Mouse (Mus musculus) liver, embryonic 12.5 days (tissue): Measurements from ENCODE around the gene Txnip. TPM values are rescaled to one million over a fixed set of nuclear protein-coding genes. Genes with fewer than 3 reads are reported as not detected.
"Not testable (repeated sequence)": the region's sequence is repeated elsewhere in the genome, so short reads cannot be mapped to it uniquely, and the experiment has no call there.

Source experiments
- ATAC-seq: fragments of 200-750 bp; cut with Nextera tagmentation; 2 replicates; pipeline ENCODE4 v1.8.0; 2017; ENCODE audit warnings: moderate number of reproducible peaks, mild to moderate bottlenecking, moderate library complexity
- H3K27ac ChIP-seq: fragments of 300-500 bp; sonication (generic); 2 replicates; pipeline ENCODE4 v1.5.1; 2016; ENCODE audit warnings: mild to moderate bottlenecking
- H3K27me3 ChIP-seq: fragments of 300-500 bp; sonication (generic); replicated peaks from 2 replicates; pipeline ENCODE4 v1.6.1; 2016; ENCODE audit warnings: mild to moderate bottlenecking, moderate library complexity
- H3K36me3 ChIP-seq: fragments of 300-500 bp; sonication (generic); 2 replicates; pipeline ENCODE4 v1.6.1; 2016; ENCODE audit warnings: mild to moderate bottlenecking, moderate library complexity
- H3K4me1 ChIP-seq: fragments of 300-500 bp; sonication (generic); 2 replicates; pipeline ENCODE4 v1.6.1; 2016
- H3K4me2 ChIP-seq: fragments of 300-500 bp; sonication (generic); 2 replicates; pipeline ENCODE4 v1.6.1; 2016; ENCODE audit warnings: mild to moderate bottlenecking, moderate library complexity
- H3K4me3 ChIP-seq: fragments of 300-500 bp; sonication (generic); 2 replicates; pipeline ENCODE4 v1.5.1; 2016; ENCODE audit warnings: mild to moderate bottlenecking, moderate library complexity
- H3K9ac ChIP-seq: fragments of 300-500 bp; sonication (generic); 2 replicates; pipeline ENCODE4 v1.6.1; 2016; ENCODE audit warnings: mild to moderate bottlenecking, moderate library complexity
- H3K9me3 ChIP-seq: fragments of 300-500 bp; sonication (generic); replicated peaks from 2 replicates; pipeline ENCODE4 v1.6.1; 2016; ENCODE audit warnings: mild to moderate bottlenecking, moderate library complexity
- WGBS: fragments of 180-500 bp; shearing (Covaris S2); methylation state at CpG from one replicate; pipeline ENCODE4 v1.1.7; 2016; ENCODE audit not compliant: insufficient replicate concordance; 5-methylcytosine and 5-hydroxymethylcytosine counted together
- polyA plus RNA-seq: library from polyadenylated mRNA; unstranded; fragments of >200 nt; fragmentation: Nextera tagmentation; extraction: Ambion mirVana; gene quantifications from 2 replicates; pipeline ENCODE4 v1.2.1, GENCODE M21; 2016

Txnip gene
- 28.6 and 29.9 TPM in 2 replicates for polyA plus RNA-seq

GRCm38 (mm10) chr3:96557694-96558093, at the start of gene Txnip:
Txnip (plus strand) TSS chr3:96557957.
- H3K36me3 ChIP-seq, result peaks cover 25% of the 10 kb centered on the region
- peak within 1 kb of the TSS; percentile 88 for H3K27ac ChIP-seq
- peak within 1 kb of the TSS; percentile 88 for H3K9ac ChIP-seq
- no peaks in the 10 kb centered on the region for H3K27me3 ChIP-seq
- under 1% methylated on average over 26 of the region's 26 CpGs for WGBS
- peak within 1 kb of the TSS; percentile 79 for H3K4me2 ChIP-seq
- ATAC-seq, result peak; percentile 99
- H3K4me3 ChIP-seq, result peak within 1 kb of the TSS; percentile 72
- H3K9me3 ChIP-seq, result no peaks in the 10 kb centered on the region
- peaks cover 53% of the 10 kb centered on the region for H3K4me1 ChIP-seq

- not testable (repeated sequence) for H3K4me1 ChIP-seq, H3K36me3 ChIP-seq, H3K4me2 ChIP-seq, H3K9ac ChIP-seq, H3K9me3 ChIP-seq, ATAC-seq, H3K27ac ChIP-seq, H3K4me3 ChIP-seq, H3K27me3 ChIP-seq
- WGBS, result 82% methylated on average over 8 of the region's 9 CpGs
Measured at GRCm38 (mm10) chr3:96507966-96508365, 49.8 kb upstream of the Txnip start.

GRCm38 (mm10) chr3:96520171-96520570, 37.6 kb upstream of the Txnip start:
- H3K27ac ChIP-seq, result no peak overlapping the region
- 44% methylated on average over 5 of the region's 5 CpGs for WGBS
- H3K4me2 ChIP-seq, result no peak overlapping the region
- peaks cover 18% of the 10 kb centered on the region for H3K27me3 ChIP-seq
- 0 out of 2 replicates have a peak, but pooled peaks cover 9% of the 10 kb centered on the region for H3K4me1 ChIP-seq
- H3K9ac ChIP-seq, result no peak overlapping the region
- no peak for ATAC-seq
- no peaks in the 10 kb centered on the region for H3K36me3 ChIP-seq
- H3K9me3 ChIP-seq, result no peaks in the 10 kb centered on the region
- H3K4me3 ChIP-seq, result no peak overlapping the region

GRCm38 (mm10) chr3:96522149-96522548, 35.6 kb upstream of the Txnip start:
- no peak overlapping the region for H3K9ac ChIP-seq
- no peaks in the 10 kb centered on the region for H3K9me3 ChIP-seq
- no peaks in the 10 kb centered on the region for H3K36me3 ChIP-seq
- peaks cover 9% of the 10 kb centered on the region for H3K4me1 ChIP-seq
- WGBS, result 53% methylated on average over 4 of the region's 4 CpGs
- no peak overlapping the region for H3K27ac ChIP-seq
- no peak for ATAC-seq
- H3K4me3 ChIP-seq, result no peak overlapping the region
- no peak overlapping the region for H3K4me2 ChIP-seq
- peaks cover 38% of the 10 kb centered on the region for H3K27me3 ChIP-seq

GRCm38 (mm10) chr3:96524028-96524810, 33.5 kb upstream of the Txnip start:
- no peaks in the 10 kb centered on the region for H3K36me3 ChIP-seq
- ATAC-seq, result no peak
- peaks cover 9% of the 10 kb centered on the region for H3K4me1 ChIP-seq
- H3K27ac ChIP-seq, result no peak overlapping the region
- no peak overlapping the region for H3K4me3 ChIP-seq
- H3K4me2 ChIP-seq, result no peak overlapping the region
- no peaks in the 10 kb centered on the region for H3K9me3 ChIP-seq
- WGBS, result 62% methylated on average over 12 of the region's 12 CpGs
- no peak overlapping the region for H3K9ac ChIP-seq
- peaks cover 55% of the 10 kb centered on the region for H3K27me3 ChIP-seq

GRCm38 (mm10) chr3:96524914-96525313, 32.8 kb upstream of the Txnip start, which contains the start of gene Hfe2:
Hfe2 (plus strand) TSS chr3:96525172.
- Histone ChIP-seq H3K27me3 (peaks cover 62% of the 10 kb centered on the region), H3K4me1 (peaks cover 9% of the 10 kb centered on the region), H3K36me3 (no peaks in the 10 kb centered on the region), H3K27ac (no peak within 1 kb of the TSS), H3K4me2 (no peak within 1 kb of the TSS), H3K9me3 (no peaks in the 10 kb centered on the region), H3K9ac (no peak within 1 kb of the TSS), H3K4me3 (no peak within 1 kb of the TSS)
- 43% methylated on average over 4 of the region's 4 CpGs for WGBS
- no peak for ATAC-seq

GRCm38 (mm10) chr3:96526013-96526762, 31.6 kb upstream of the Txnip start:
- Histone ChIP-seq H3K27ac (no peak overlapping the region), H3K4me3 (peak overlapping the region; percentile 40; the same call in 1 of the 2 replicates), H3K9ac (no peak overlapping the region), H3K4me2 (peak overlapping the region; percentile 64), H3K9me3 (no peaks in the 10 kb centered on the region), H3K4me1 (no peaks in the 10 kb centered on the region; the same call in none of the 2 replicates), H3K36me3 (no peaks in the 10 kb centered on the region), H3K27me3 (peaks cover 70% of the 10 kb centered on the region)
- ATAC-seq, result peak; percentile 69
- WGBS, result 53% methylated on average over 11 of the region's 11 CpGs

- Histone ChIP-seq H3K4me3 (peak overlapping the region; percentile 40), H3K27ac (no peak overlapping the region), H3K9me3 (no peaks in the 10 kb centered on the region), H3K4me2 (peak overlapping the region; percentile 64), H3K4me1 (no peaks in the 10 kb centered on the region; the same call in none of the 2 replicates), H3K9ac (no peak overlapping the region), H3K36me3 (no peaks in the 10 kb centered on the region), H3K27me3 (peaks cover 78% of the 10 kb centered on the region)
- WGBS, result 4% methylated on average over 44 of the region's 44 CpGs
- no peak for ATAC-seq
Measured at GRCm38 (mm10) chr3:96526864-96527542, 30.8 kb upstream of the Txnip start.

- no peak overlapping the region for H3K9ac ChIP-seq
- no peak overlapping the region for H3K4me2 ChIP-seq
- no peak overlapping the region for H3K27ac ChIP-seq
- no peak for ATAC-seq
- H3K4me3 ChIP-seq, result no peak overlapping the region
- 32% methylated on average over 9 of the region's 9 CpGs for WGBS
- no peaks in the 10 kb centered on the region for H3K9me3 ChIP-seq
- H3K4me1 ChIP-seq, result no peaks in the 10 kb centered on the region; the same call in none of the 2 replicates
- H3K27me3 ChIP-seq, result peaks cover 87% of the 10 kb centered on the region
- no peaks in the 10 kb centered on the region for H3K36me3 ChIP-seq
Measured at GRCm38 (mm10) chr3:96528506-96528905, 29.3 kb upstream of the Txnip start.

GRCm38 (mm10) chr3:96532050-96532449, 25.7 kb upstream of the Txnip start:
- no peak overlapping the region for H3K9ac ChIP-seq
- no peaks in the 10 kb centered on the region for H3K36me3 ChIP-seq
- H3K9me3 ChIP-seq, result no peaks in the 10 kb centered on the region
- H3K4me3 ChIP-seq, result no peak overlapping the region
- H3K4me2 ChIP-seq, result no peak overlapping the region
- no peak overlapping the region for H3K27ac ChIP-seq
- ATAC-seq, result no peak
- peaks cover 58% of the 10 kb centered on the region for H3K27me3 ChIP-seq
- H3K4me1 ChIP-seq, result no peaks in the 10 kb centered on the region; the same call in none of the 2 replicates
- WGBS, result 50% methylated on average over 7 of the region's 7 CpGs

GRCm38 (mm10) chr3:96534300-96534699, 23.5 kb upstream of the Txnip start:
- Histone ChIP-seq H3K36me3 (no peaks in the 10 kb centered on the region), H3K9ac (no peak overlapping the region), H3K4me1 (no peaks in the 10 kb centered on the region), H3K27ac (no peak overlapping the region), H3K4me3 (no peak overlapping the region), H3K4me2 (no peak overlapping the region), H3K27me3 (peaks cover 36% of the 10 kb centered on the region), H3K9me3 (no peaks in the 10 kb centered on the region)
- 51% methylated on average over 2 of the region's 2 CpGs for WGBS
- no peak for ATAC-seq
